Mouse (Mus musculus): ENCODE results near the gene Fyb. TPM values are rescaled to one million over a fixed set of nuclear protein-coding genes. Genes with fewer than 3 reads are reported as not detected.

Fyb gene
- polyA plus RNA-seq, 1 experiment from 2014 or later = 5.8 TPM

GRCm38 (mm10) chr15:6524801-6525200 lies 2.1 kb downstream of the Fyb start:
- ATAC-seq (ENCODE audit: low FRiP score) = no peak
- no peaks in the 10 kb centered on the region for H3K27me3 ChIP-seq (ENCODE audit: control insufficient read depth, insufficient read depth, low read length)
- WGBS = 89% methylated on average over 2 of the region's 2 CpGs

GRCm38 (mm10) chr15:6525386-6525785 lies 2.7 kb downstream of the Fyb start:
- DNase-seq (ENCODE audit: low spot score) = no peak
- ATAC-seq (ENCODE audit: low FRiP score) = no peak
- Histone ChIP-seq H3K27ac (ENCODE audit: low read depth, low read length) (no peak overlapping the region), H3K4me3 (ENCODE audit: low read depth, low read length) (no peak overlapping the region), H3K27me3 (ENCODE audit: control insufficient read depth, insufficient read depth, low read length) (no peaks in the 10 kb centered on the region), H3K36me3 (ENCODE audit: control insufficient read depth, insufficient read depth, low read length) (no peaks in the 10 kb centered on the region), H3K4me1 (replicated peaks; ENCODE audit: control insufficient read depth, insufficient read depth, low read length) (no peaks in the 10 kb centered on the region), H3K9me3 (ENCODE audit: control insufficient read depth, low read length) (no peaks in the 10 kb centered on the region), H3K4me2 (replicated peaks; ENCODE audit: low read depth, low read length) (no peak overlapping the region), H3K9ac (ENCODE audit: low read depth, low read length) (no peak overlapping the region)
- WGBS = 85% methylated on average over 3 of the region's 3 CpGs

More at GRCm38 (mm10) chr15:6524801-6525200, 2.1 kb downstream of the Fyb start:
- H3K4me1 ChIP-seq (replicated peaks; ENCODE audit: control insufficient read depth, insufficient read depth, low read length) = no peaks in the 10 kb centered on the region
- no peak overlapping the region for H3K27ac ChIP-seq (ENCODE audit: low read depth, low read length)
- no peak for DNase-seq (ENCODE audit: low spot score)
- H3K36me3 ChIP-seq (ENCODE audit: control insufficient read depth, insufficient read depth, low read length) = no peaks in the 10 kb centered on the region
- no peak overlapping the region for H3K9ac ChIP-seq (ENCODE audit: low read depth, low read length)
- H3K4me3 ChIP-seq (ENCODE audit: low read depth, low read length) = no peak overlapping the region
- H3K9me3 ChIP-seq (ENCODE audit: control insufficient read depth, low read length) = no peaks in the 10 kb centered on the region
- no peak overlapping the region for H3K4me2 ChIP-seq (replicated peaks; ENCODE audit: low read depth, low read length)

GRCm38 (mm10) chr15:6533858-6534343 lies 11.2 kb downstream of the Fyb start:
- Histone ChIP-seq H3K4me1 (replicated peaks; ENCODE audit: control insufficient read depth, insufficient read depth, low read length) (no peaks in the 10 kb centered on the region), H3K27ac (ENCODE audit: low read depth, low read length) (no peak overlapping the region), H3K4me2 (replicated peaks; ENCODE audit: low read depth, low read length) (no peak overlapping the region), H3K9me3 (ENCODE audit: control insufficient read depth, low read length) (no peaks in the 10 kb centered on the region), H3K4me3 (ENCODE audit: low read depth, low read length) (no peak overlapping the region), H3K27me3 (ENCODE audit: control insufficient read depth, insufficient read depth, low read length) (no peaks in the 10 kb centered on the region), H3K9ac (ENCODE audit: low read depth, low read length) (no peak overlapping the region), H3K36me3 (ENCODE audit: control insufficient read depth, insufficient read depth, low read length) (no peaks in the 10 kb centered on the region)
- ATAC-seq (ENCODE audit: low FRiP score) (no peak), DNase-seq (ENCODE audit: low spot score) (no peak)
- 88% methylated on average over 3 of the region's 3 CpGs for WGBS

DNA sequence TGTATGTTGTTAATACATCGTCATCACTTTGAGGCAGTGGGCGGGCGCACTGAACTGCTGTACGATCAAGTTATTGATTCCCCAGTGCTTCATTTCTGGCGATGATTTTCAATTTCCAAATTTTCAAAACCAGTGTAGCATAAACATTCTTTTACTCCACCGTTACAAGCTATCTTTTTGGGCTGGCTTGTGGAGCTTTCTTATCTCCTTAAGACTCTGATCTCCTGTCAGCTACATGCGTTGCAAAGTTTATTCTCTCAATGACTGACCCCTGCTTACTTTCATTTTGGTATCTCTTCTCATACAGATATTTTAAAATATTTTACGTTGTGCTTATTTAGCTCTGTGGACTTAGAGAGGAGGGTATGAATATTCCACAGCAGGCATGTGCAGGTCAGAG lies 11.9 kb downstream of the Fyb start:
- Histone ChIP-seq H3K4me2 (replicated peaks; ENCODE audit: low read depth, low read length) (no peak overlapping the region), H3K9me3 (ENCODE audit: control insufficient read depth, low read length) (no peaks in the 10 kb centered on the region), H3K27ac (ENCODE audit: low read depth, low read length) (no peak overlapping the region), H3K36me3 (ENCODE audit: control insufficient read depth, insufficient read depth, low read length) (no peaks in the 10 kb centered on the region), H3K9ac (ENCODE audit: low read depth, low read length) (no peak overlapping the region), H3K4me3 (ENCODE audit: low read depth, low read length) (no peak overlapping the region), H3K27me3 (ENCODE audit: control insufficient read depth, insufficient read depth, low read length) (no peaks in the 10 kb centered on the region), H3K4me1 (replicated peaks; ENCODE audit: control insufficient read depth, insufficient read depth, low read length) (no peaks in the 10 kb centered on the region)
- WGBS = 87% methylated on average over 8 of the region's 8 CpGs
- DNase-seq (ENCODE audit: low spot score) = no peak
- no peak for ATAC-seq (ENCODE audit: low FRiP score)

GRCm38 (mm10) chr15:6539639-6540338 lies 17.1 kb downstream of the Fyb start:
- Histone ChIP-seq H3K9ac (ENCODE audit: low read depth, low read length) (no peak overlapping the region), H3K27ac (ENCODE audit: low read depth, low read length) (no peak overlapping the region), H3K4me2 (replicated peaks; ENCODE audit: low read depth, low read length) (no peak overlapping the region), H3K9me3 (ENCODE audit: control insufficient read depth, low read length) (no peaks in the 10 kb centered on the region), H3K27me3 (ENCODE audit: control insufficient read depth, insufficient read depth, low read length) (no peaks in the 10 kb centered on the region), H3K4me1 (replicated peaks; ENCODE audit: control insufficient read depth, insufficient read depth, low read length) (no peaks in the 10 kb centered on the region), H3K36me3 (ENCODE audit: control insufficient read depth, insufficient read depth, low read length) (no peaks in the 10 kb centered on the region), H3K4me3 (ENCODE audit: low read depth, low read length) (no peak overlapping the region)
- 85% methylated on average over 7 of the region's 7 CpGs for WGBS
- ATAC-seq (ENCODE audit: low FRiP score) = no peak
- DNase-seq (ENCODE audit: low spot score) = no peak

DNA sequence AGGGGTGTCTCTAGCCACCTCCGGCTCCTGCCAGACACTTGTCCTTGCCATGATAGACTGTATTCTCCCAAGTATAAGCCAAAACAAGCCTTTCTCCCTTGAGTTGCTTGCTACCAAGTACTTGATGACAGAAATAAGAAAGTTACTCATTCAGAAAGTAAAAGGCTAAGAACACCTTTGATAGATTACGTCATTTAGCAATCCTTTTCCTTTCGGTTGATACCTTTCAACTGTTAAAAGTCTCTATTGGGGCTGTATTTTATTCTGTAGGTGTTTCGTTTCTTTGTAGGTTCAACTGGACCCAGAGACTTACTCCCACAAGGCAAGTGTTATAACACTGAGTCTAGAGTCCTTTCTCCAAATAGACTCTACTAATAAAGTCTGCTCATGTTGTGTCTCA lies 26.3 kb downstream of the Fyb start:
- 94% methylated on average over 4 of the region's 4 CpGs for WGBS
- H3K9ac ChIP-seq (ENCODE audit: low read depth, low read length) = no peak overlapping the region
- no peak overlapping the region for H3K27ac ChIP-seq (ENCODE audit: low read depth, low read length)
- H3K27me3 ChIP-seq (ENCODE audit: control insufficient read depth, insufficient read depth, low read length) = no peaks in the 10 kb centered on the region
- no peaks in the 10 kb centered on the region for H3K36me3 ChIP-seq (ENCODE audit: control insufficient read depth, insufficient read depth, low read length)
- H3K9me3 ChIP-seq (ENCODE audit: control insufficient read depth, low read length) = no peaks in the 10 kb centered on the region
- no peak overlapping the region for H3K4me3 ChIP-seq (ENCODE audit: low read depth, low read length)
- no peak for DNase-seq (ENCODE audit: low spot score)
- no peaks in the 10 kb centered on the region for H3K4me1 ChIP-seq (replicated peaks; ENCODE audit: control insufficient read depth, insufficient read depth, low read length)
- H3K4me2 ChIP-seq (replicated peaks; ENCODE audit: low read depth, low read length) = no peak overlapping the region
- ATAC-seq (ENCODE audit: low FRiP score) = no peak

- no peak overlapping the region for H3K4me2 ChIP-seq (replicated peaks; ENCODE audit: low read depth, low read length)
- H3K9ac ChIP-seq (ENCODE audit: low read depth, low read length) = no peak overlapping the region
- H3K4me1 ChIP-seq (replicated peaks; ENCODE audit: control insufficient read depth, insufficient read depth, low read length) = no peaks in the 10 kb centered on the region
- no peaks in the 10 kb centered on the region for H3K36me3 ChIP-seq (ENCODE audit: control insufficient read depth, insufficient read depth, low read length)
- H3K27me3 ChIP-seq (ENCODE audit: control insufficient read depth, insufficient read depth, low read length) = no peaks in the 10 kb centered on the region
- no peak overlapping the region for H3K4me3 ChIP-seq (ENCODE audit: low read depth, low read length)
- H3K27ac ChIP-seq (ENCODE audit: low read depth, low read length) = no peak overlapping the region
- no peak for DNase-seq (ENCODE audit: low spot score)
- no peak for ATAC-seq (ENCODE audit: low FRiP score)
- 84% methylated on average over 7 of the region's 7 CpGs for WGBS
- H3K9me3 ChIP-seq (ENCODE audit: control insufficient read depth, low read length) = no peaks in the 10 kb centered on the region
Measured at GRCm38 (mm10) chr15:6551875-6552274, 29.2 kb downstream of the Fyb start.

DNA sequence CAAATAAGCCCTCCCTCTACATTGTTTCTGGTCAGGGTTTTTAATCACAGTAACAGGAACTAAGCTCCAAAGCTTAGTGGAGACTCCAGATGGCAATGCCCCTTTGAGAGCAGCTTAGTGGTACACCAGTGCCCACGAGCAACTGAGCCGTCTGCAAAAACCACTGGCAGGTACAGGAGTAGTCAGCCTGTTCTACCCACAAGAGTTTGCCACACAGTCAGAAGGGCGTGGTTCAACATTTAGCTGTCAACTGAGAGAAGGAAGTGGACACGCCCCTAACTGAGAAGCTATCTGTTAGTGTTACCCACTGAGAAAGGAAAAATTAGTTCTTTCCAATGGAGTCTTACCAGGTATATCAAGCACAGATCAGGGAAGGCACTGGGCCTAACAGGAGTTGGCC lies 32.1 kb downstream of the Fyb start:
- Histone ChIP-seq H3K4me2 (replicated peaks; ENCODE audit: low read depth, low read length) (no peak overlapping the region), H3K9me3 (ENCODE audit: control insufficient read depth, low read length) (no peaks in the 10 kb centered on the region), H3K36me3 (ENCODE audit: control insufficient read depth, insufficient read depth, low read length) (no peaks in the 10 kb centered on the region), H3K4me3 (ENCODE audit: low read depth, low read length) (no peak overlapping the region), H3K9ac (ENCODE audit: low read depth, low read length) (no peak overlapping the region), H3K4me1 (replicated peaks; ENCODE audit: control insufficient read depth, insufficient read depth, low read length) (no peaks in the 10 kb centered on the region), H3K27me3 (ENCODE audit: control insufficient read depth, insufficient read depth, low read length) (no peaks in the 10 kb centered on the region), H3K27ac (ENCODE audit: low read depth, low read length) (no peak overlapping the region)
- WGBS = 84% methylated on average over 4 of the region's 4 CpGs
- ATAC-seq (ENCODE audit: low FRiP score) (no peak), DNase-seq (ENCODE audit: low spot score) (no peak)

DNA sequence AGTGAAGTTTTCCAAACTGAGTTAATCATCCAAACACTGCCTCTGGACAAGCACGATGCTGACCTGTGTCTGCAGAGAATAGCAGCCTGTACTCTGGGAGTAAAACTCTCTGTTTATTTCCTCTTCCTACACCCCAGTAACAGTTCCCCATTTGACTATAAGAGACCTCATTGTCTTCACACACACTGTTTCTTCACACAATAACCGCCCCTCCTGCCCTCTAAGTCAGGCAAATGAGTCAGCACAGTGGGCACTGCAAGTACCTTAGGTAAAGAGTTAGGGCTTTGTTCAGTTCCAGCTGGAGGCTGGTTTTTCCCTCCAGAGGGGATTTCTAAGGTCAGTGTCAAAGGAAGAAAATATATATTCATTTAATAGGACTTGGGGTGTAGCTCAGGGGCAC lies 32.9 kb downstream of the Fyb start:
- Histone ChIP-seq H3K4me3 (ENCODE audit: low read depth, low read length) (no peak overlapping the region), H3K9me3 (ENCODE audit: control insufficient read depth, low read length) (no peaks in the 10 kb centered on the region), H3K9ac (ENCODE audit: low read depth, low read length) (no peak overlapping the region), H3K4me2 (replicated peaks; ENCODE audit: low read depth, low read length) (no peak overlapping the region), H3K36me3 (ENCODE audit: control insufficient read depth, insufficient read depth, low read length) (no peaks in the 10 kb centered on the region), H3K4me1 (replicated peaks; ENCODE audit: control insufficient read depth, insufficient read depth, low read length) (no peaks in the 10 kb centered on the region), H3K27ac (ENCODE audit: low read depth, low read length) (no peak overlapping the region), H3K27me3 (ENCODE audit: control insufficient read depth, insufficient read depth, low read length) (no peaks in the 10 kb centered on the region)
- DNase-seq (ENCODE audit: low spot score) (no peak), ATAC-seq (ENCODE audit: low FRiP score) (no peak)
- 36% methylated on average over 2 of the region's 2 CpGs for WGBS
